Mouse (Mus musculus) T-helper 1 cell (primary cell): Measurements from ENCODE around the gene Prdm16.

Source experiments
- in situ Hi-C: fragments of 300-600 bp; cut with MboI, MseI; formaldehyde crosslinking; loops from one replicate; pipeline ENCODE4 v1.15.1; 2025; ENCODE audit warnings: high pct_unique_total_duplicates

The Prdm16 gene

GRCm38 (mm10) chr4:154273000-154273399, 363.7 kb downstream of the Prdm16 start:
- in situ Hi-C loops: no loop called here

- in situ Hi-C loops: no loop called here
These were observed 367.2 kb downstream of the Prdm16 start for GRCm38 (mm10) chr4:154269520-154269919.

- in situ Hi-C loops: no loop called here
These were observed 369.2 kb downstream of the Prdm16 start for GRCm38 (mm10) chr4:154267511-154267910.
